Mouse (Mus musculus): ENCODE results near the gene Nr2f6.

GRCm38 (mm10) chr8:71396639-71397305 lies 15.0 kb upstream of the Nr2f6 start, which contains the start of gene Babam1:
- TF ChIP-seq CTCF (IDR thresholded peaks at IDR 0.05; ENCODE audit: insufficient read depth, low read length) (no peak), POLR2A (IDR thresholded peaks at IDR 0.05; ENCODE audit: borderline replicate concordance, extremely low read depth, low read depth, low read length) (peak; percentile 77; the same call in 1 of the 2 replicates)
